Mouse (Mus musculus) G1E (cell line): ENCODE results near the gene H2afz.

Experiments used
- CTCF ChIP-seq: IDR thresholded peaks from 2 replicates; pipeline ENCODE4 v1.5.1; 2012; ENCODE audit warnings: low read depth, low read length, inconsistent platforms, mixed read lengths
- GATA1 ChIP-seq: IDR thresholded peaks from 2 replicates; pipeline ENCODE4 v1.6.1; 2012; ENCODE audit warnings: borderline replicate concordance, low read length, inconsistent platforms, mixed read lengths
- GATA2 ChIP-seq: IDR thresholded peaks from 2 replicates; pipeline ENCODE4 v1.6.1; 2012; ENCODE audit warnings: low read depth, low read length, inconsistent platforms, borderline replicate concordance
- POLR2AphosphoS5 ChIP-seq: IDR thresholded peaks from 2 replicates; pipeline ENCODE4 v1.6.1; 2012; ENCODE audit warnings: low read depth, low read length, inconsistent platforms; ENCODE audit not compliant: insufficient replicate concordance
- TAL1 ChIP-seq: conservative IDR thresholded peaks from 2 replicates; pipeline ENCODE4 v1.6.1; 2012; ENCODE audit warnings: low read depth, low read length, inconsistent platforms, mixed read lengths

- no peak for TF ChIP-seq POLR2AphosphoS5
- no peak for TF ChIP-seq GATA1
- no peak for TF ChIP-seq CTCF
- no peak for TF ChIP-seq TAL1
- no peak for TF ChIP-seq GATA2
These were observed 33.4 kb downstream of the H2afz start for GRCm38 (mm10) chr3:137897685-137898084.
